Mouse (Mus musculus) hindbrain, postnatal 0 days (tissue): Measurements from ENCODE around the gene Cxcr1. TPM values are rescaled to one million over a fixed set of nuclear protein-coding genes. Genes with fewer than 3 reads are reported as not detected.

ENCODE experiments used
- ATAC-seq: fragments of 200-750 bp; cut with Nextera tagmentation; 2 replicates; pipeline ENCODE4 v1.8.0; 2017; ENCODE audit warnings: mild to moderate bottlenecking, moderate TSS enrichment, moderate library complexity
- DNase-seq: peaks from one replicate; pipeline ENCODE4 v3.0.0-alpha.2; 2015; ENCODE audit warnings: low spot score
- H3K27ac ChIP-seq: fragments of 300-500 bp; sonication (generic); 2 replicates; pipeline ENCODE4 v1.5.1; 2014; ENCODE audit warnings: mild to moderate bottlenecking
- H3K27me3 ChIP-seq: fragments of 300-500 bp; sonication (generic); 2 replicates; pipeline ENCODE4 v1.6.1; 2014; ENCODE audit warnings: low read length, mixed read lengths; ENCODE audit not compliant: insufficient read depth
- H3K36me3 ChIP-seq: fragments of 300-500 bp; sonication (generic); 2 replicates; pipeline ENCODE4 v1.6.1; 2014; ENCODE audit warnings: low read length, mixed read lengths; ENCODE audit not compliant: insufficient read depth
- H3K4me1 ChIP-seq: fragments of 300-500 bp; sonication (generic); 2 replicates; pipeline ENCODE4 v1.6.1; 2014; ENCODE audit warnings: antibody characterized with exemption, low read length, mixed read lengths; ENCODE audit not compliant: insufficient read depth
- H3K4me2 ChIP-seq: fragments of 300-500 bp; sonication (generic); 2 replicates; pipeline ENCODE4 v1.6.1; 2014; ENCODE audit warnings: low read depth, mild to moderate bottlenecking, low read length, moderate library complexity, mixed read lengths
- H3K4me3 ChIP-seq: fragments of 300-500 bp; sonication (generic); 2 replicates; pipeline ENCODE4 v1.5.1; 2014; ENCODE audit warnings: low read length
- H3K9ac ChIP-seq: fragments of 300-500 bp; sonication (generic); replicated peaks from 2 replicates; pipeline ENCODE4 v1.6.1; 2014; ENCODE audit warnings: mild to moderate bottlenecking, low read length, moderate library complexity, mixed read lengths
- H3K9me3 ChIP-seq: fragments of 300-500 bp; sonication (generic); 2 replicates; pipeline ENCODE4 v1.6.1; 2016; ENCODE audit warnings: low read length, mixed read lengths
- CTCF ChIP-seq: IDR thresholded peaks from 2 replicates; pipeline ENCODE4 v1.5.1; 2016; ENCODE audit warnings: antibody characterized with exemption, control low read depth, low read depth
- whole genome bisulfite sequencing: fragments of 180-500 bp; shearing (Covaris S2); extraction: QIAGEN DNeasy Blood & Tissue Kit; methylation state at CpG from one replicate; pipeline ENCODE4 v1.1.7; 2014; 5-methylcytosine and 5-hydroxymethylcytosine counted together
- polyA plus RNA-seq: library from polyadenylated mRNA; unstranded; fragments of >200 nt; fragmentation: Nextera tagmentation; extraction: Ambion mirVana; gene quantifications from 2 replicates; pipeline ENCODE4 v1.2.1, GENCODE M21; 2015
- total RNA-seq: library from RNA; depleted of rRNA; stranded (reverse); fragments of >200 nt; gene quantifications from 2 replicates; pipeline ENCODE4 v1.2.3, GENCODE M21; 2014

The Cxcr1 gene
- total and polyA plus RNA-seq, 2 experiments from 2014 or later, result not detected

- no peaks in the 10 kb centered on the region for H3K4me1 ChIP-seq
- H3K9me3 ChIP-seq, result no peaks in the 10 kb centered on the region
- WGBS, result 82% methylated on average over 12 of the region's 12 CpGs
- TF ChIP-seq CTCF, result no peak
- no peaks in the 10 kb centered on the region for H3K36me3 ChIP-seq
- no peak for DNase-seq
- ATAC-seq, result no peak
- H3K27ac ChIP-seq, result no peak overlapping the region
- no peaks in the 10 kb centered on the region for H3K27me3 ChIP-seq
- no peak overlapping the region for H3K9ac ChIP-seq
- H3K4me3 ChIP-seq, result no peak overlapping the region
- H3K4me2 ChIP-seq, result no peak overlapping the region
Measured at GRCm38 (mm10) chr1:74197726-74198470, 3.5 kb upstream of the Cxcr1 start.

DNA sequence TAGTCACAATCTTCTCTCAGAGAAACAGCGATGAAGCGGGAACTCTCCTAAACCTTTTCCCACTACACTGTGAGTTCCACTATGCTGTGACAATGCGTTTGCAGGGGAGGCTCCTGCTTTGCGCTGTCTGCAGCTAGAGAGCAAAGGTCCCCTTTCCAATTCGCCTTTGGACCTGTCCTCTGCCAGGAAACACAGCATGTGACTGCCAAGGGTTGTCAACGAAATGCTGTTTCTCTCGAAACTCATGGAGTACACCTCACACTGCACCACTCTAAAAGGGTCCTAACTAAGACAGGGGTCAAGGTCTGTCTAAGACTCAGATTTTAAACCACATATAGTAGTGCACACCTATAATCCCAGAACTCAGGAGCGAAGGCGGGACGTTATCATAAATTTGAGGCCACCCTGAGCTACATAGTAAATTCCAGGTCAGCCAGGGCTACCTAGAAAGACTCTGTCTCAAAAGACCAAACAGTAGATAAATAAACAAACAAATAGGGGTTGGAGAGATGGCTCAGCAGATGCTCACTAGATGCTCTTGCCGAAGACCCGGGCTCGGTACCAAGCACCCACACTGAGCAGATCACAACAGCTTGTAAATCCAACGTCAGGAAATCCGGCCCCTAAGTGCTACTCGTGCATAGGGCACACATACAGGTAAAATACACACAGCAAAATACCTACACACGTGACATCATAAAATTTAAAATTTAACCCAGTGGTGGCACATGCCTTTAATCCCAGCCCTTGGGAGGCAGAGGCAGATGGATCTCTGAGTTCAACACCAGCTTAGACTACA is 2.4 kb upstream of the Cxcr1 start:
- DNase-seq (no peak), ATAC-seq (no peak)
- Histone ChIP-seq H3K9ac (no peak overlapping the region), H3K4me1 (no peaks in the 10 kb centered on the region), H3K27me3 (no peaks in the 10 kb centered on the region), H3K9me3 (no peaks in the 10 kb centered on the region), H3K36me3 (no peaks in the 10 kb centered on the region), H3K4me2 (no peak overlapping the region), H3K27ac (no peak overlapping the region), H3K4me3 (no peak overlapping the region)
- no peak for TF ChIP-seq CTCF
- WGBS, result 77% methylated on average over 17 of the region's 17 CpGs

GRCm38 (mm10) chr1:74195961-74196360 is 1.5 kb upstream of the Cxcr1 start:
- TF ChIP-seq CTCF, result peak; percentile 69
- H3K4me3 ChIP-seq, result no peak overlapping the region
- H3K9ac ChIP-seq, result no peak overlapping the region
- H3K27ac ChIP-seq, result no peak overlapping the region
- no peak overlapping the region for H3K4me2 ChIP-seq
- no peaks in the 10 kb centered on the region for H3K4me1 ChIP-seq
- H3K9me3 ChIP-seq, result no peaks in the 10 kb centered on the region
- no peaks in the 10 kb centered on the region for H3K36me3 ChIP-seq
- ATAC-seq (no peak), DNase-seq (peak; percentile 45)
- 55% methylated on average over 7 of the region's 7 CpGs for WGBS
- no peaks in the 10 kb centered on the region for H3K27me3 ChIP-seq

GRCm38 (mm10) chr1:74192711-74193110 is 1.7 kb downstream of the Cxcr1 start:
- Histone ChIP-seq H3K27ac (no peak overlapping the region), H3K36me3 (no peaks in the 10 kb centered on the region), H3K4me3 (no peak overlapping the region), H3K9ac (no peak overlapping the region), H3K27me3 (no peaks in the 10 kb centered on the region), H3K4me2 (no peak overlapping the region), H3K4me1 (no peaks in the 10 kb centered on the region), H3K9me3 (no peaks in the 10 kb centered on the region)
- ATAC-seq, result no peak
- no peak for DNase-seq
- 86% methylated on average over 2 of the region's 2 CpGs for WGBS
- no peak for TF ChIP-seq CTCF

- Histone ChIP-seq H3K27ac (no peak overlapping the region), H3K4me2 (no peak overlapping the region), H3K9ac (no peak overlapping the region), H3K36me3 (no peaks in the 10 kb centered on the region), H3K27me3 (no peaks in the 10 kb centered on the region), H3K9me3 (no peaks in the 10 kb centered on the region), H3K4me3 (no peak overlapping the region), H3K4me1 (no peaks in the 10 kb centered on the region)
- DNase-seq (no peak), ATAC-seq (no peak)
- no peak for TF ChIP-seq CTCF
- 89% methylated on average over 7 of the region's 7 CpGs for WGBS
Measured at GRCm38 (mm10) chr1:74190471-74190870, 4.0 kb downstream of the Cxcr1 start.

GRCm38 (mm10) chr1:74183006-74183405 is 11.4 kb downstream of the Cxcr1 start:
- no peaks in the 10 kb centered on the region for H3K36me3 ChIP-seq
- no peak for TF ChIP-seq CTCF
- no peaks in the 10 kb centered on the region for H3K9me3 ChIP-seq
- ATAC-seq, result no peak
- H3K27ac ChIP-seq, result no peak overlapping the region
- no peak overlapping the region for H3K4me3 ChIP-seq
- H3K27me3 ChIP-seq, result no peaks in the 10 kb centered on the region
- H3K4me1 ChIP-seq, result no peaks in the 10 kb centered on the region
- WGBS, result 69% methylated on average over 2 of the region's 2 CpGs
- H3K4me2 ChIP-seq, result no peak overlapping the region
- H3K9ac ChIP-seq, result no peak overlapping the region
- no peak for DNase-seq

DNA sequence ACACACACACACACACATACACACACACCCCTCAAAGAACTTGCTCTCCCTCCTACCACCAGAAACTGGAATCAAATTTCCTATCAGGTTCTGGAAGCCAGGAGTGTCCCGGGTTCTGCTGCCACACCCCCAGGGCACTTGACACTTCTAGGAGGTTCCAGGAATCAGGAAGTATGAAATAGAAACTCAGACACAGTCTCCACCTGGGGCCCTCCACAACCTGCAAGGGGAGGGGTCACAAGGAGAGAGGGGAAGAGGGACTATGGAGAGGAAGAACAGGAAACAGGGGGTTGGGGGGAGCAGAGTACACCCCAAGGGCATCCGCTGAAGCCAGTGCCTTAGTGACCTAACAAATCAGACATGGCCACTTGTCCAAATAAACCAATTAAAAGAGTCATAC is 13.0 kb downstream of the Cxcr1 start:
- H3K27ac ChIP-seq, result no peak overlapping the region
- TF ChIP-seq CTCF, result no peak
- H3K4me2 ChIP-seq, result no peak overlapping the region
- no peaks in the 10 kb centered on the region for H3K27me3 ChIP-seq
- no peak for DNase-seq
- 77% methylated on average over 2 of the region's 2 CpGs for WGBS
- H3K9ac ChIP-seq, result no peak overlapping the region
- no peaks in the 10 kb centered on the region for H3K4me1 ChIP-seq
- H3K36me3 ChIP-seq, result no peaks in the 10 kb centered on the region
- H3K4me3 ChIP-seq, result no peak overlapping the region
- ATAC-seq, result no peak
- no peaks in the 10 kb centered on the region for H3K9me3 ChIP-seq
